Mouse (Mus musculus) small intestine, adult 2 months (tissue): ENCODE results near the gene Efna3.

ENCODE experiments used
- CTCF ChIP-seq: fragments of 200-500 bp; IDR thresholded peaks from 2 replicates; pipeline ENCODE4 v1.5.1; 2012; ENCODE audit warnings: low read depth, mild to moderate bottlenecking, control low read depth, inconsistent platforms, low read length, moderate library complexity, mixed read lengths; ENCODE audit not compliant: insufficient replicate concordance, insufficient read length; ENCODE audit errors: extremely low read depth
- POLR2A ChIP-seq: fragments of 200-500 bp; IDR thresholded peaks from 2 replicates; pipeline ENCODE4 v1.6.1; 2012; ENCODE audit warnings: low read depth, mild to moderate bottlenecking, control low read depth, inconsistent platforms, low read length, moderate library complexity

DNA sequence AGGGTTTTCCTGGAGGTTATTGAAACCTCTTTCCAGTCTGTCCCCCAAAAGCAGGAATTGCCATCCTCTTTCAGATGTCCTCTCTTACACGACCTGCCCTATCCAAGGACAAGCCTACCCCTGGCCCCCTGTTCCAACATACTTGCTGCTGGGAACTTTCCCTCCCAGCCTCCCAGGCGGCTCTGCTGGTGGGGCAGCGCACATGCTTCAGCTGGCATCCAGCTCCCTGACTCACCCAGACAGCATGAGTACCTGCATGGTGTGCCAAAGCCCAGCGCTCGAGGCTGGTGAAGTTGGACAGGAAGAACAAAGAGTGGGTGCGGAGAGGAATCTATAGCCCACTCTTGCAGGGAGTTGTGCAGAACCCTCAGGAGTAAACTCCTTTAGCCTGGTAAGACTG is 51.9 kb downstream of the Efna3 start:
- TF ChIP-seq POLR2A (no peak), CTCF (no peak)
